Mouse (Mus musculus): Measurements from ENCODE around the gene Gm5795. TPM values are rescaled to one million over a fixed set of nuclear protein-coding genes. Genes with fewer than 3 reads are reported as not detected.
"Not testable (repeated sequence)": the region's sequence is repeated elsewhere in the genome, so short reads cannot be mapped to it uniquely, and the experiment has no call there.

The Gm5795 gene
- total RNA-seq (2021): not detected
- long read RNA-seq: 0 reads

DNA sequence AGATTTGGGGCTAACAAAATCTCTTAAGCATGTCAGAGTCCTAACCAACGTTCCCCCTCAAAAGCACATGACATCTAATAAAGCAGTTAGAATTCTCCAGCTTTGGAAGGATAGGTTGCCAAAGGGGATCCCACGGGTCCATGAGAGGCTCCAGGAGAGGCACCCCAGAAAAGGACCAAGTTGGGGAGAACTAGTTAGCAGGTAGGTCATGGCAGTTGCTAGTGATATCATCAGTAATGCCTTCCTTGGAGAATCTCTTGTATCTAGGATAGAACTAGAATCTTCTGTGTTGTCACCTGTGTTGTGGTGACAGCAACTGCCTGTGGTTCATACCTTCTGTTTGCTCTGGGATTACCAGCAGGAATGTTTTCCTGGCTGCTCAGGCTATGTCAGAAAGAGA lies at the start of gene Gm5795:
Gene Gm5795 (plus strand): TSS at position 301 of the 400 bp plus-strand sequence.
- DNase-seq (ENCODE audit: low spot score in 2 of 2): not testable (repeated sequence)

DNA sequence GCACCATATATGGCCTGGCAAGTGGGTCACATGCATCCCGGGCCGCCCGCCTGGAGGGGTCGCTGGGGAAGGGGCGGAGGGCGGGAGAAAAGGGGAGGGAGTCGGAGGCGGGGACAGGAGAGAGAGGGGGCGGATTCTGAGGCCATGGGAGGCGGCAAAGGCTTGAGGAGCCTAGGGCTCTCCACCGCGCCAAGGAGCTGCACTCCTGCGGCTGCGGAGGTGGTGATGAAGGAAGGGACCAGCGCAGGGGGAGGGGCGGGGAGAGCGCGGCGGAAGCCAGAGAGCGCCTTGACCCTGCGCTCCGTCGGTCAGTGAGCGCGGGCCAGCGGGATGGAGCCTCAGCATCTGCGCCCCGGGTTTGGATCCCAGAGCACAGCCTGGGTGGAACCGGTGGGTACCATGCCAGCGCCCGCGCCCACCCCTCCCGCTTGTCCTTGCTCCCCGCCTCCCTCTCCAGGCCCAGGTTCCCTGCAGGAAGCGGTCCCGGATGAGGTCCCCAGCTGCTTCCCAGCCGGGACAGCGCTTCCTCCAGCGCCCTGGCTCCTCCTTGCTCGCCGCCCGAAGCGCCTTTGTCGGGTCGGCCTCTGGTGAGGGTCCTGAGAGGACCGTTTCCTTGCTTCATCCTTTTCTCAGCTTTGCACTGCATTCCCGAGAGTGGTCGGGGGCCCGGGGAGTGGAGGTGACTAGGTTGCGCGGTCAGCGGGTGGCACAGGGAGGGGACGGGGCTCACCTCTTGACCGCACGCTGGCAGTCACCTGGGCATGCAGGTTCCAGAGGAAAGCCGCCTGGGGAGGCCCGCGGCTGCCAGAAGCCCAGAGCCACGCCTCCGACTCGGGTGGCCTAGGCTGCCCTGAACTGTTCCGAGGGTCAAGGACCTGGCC lies 20.5 kb downstream of the Gm5795 start, which contains the start of gene D830030K20Rik:
Gene D830030K20Rik (plus strand): TSS at position 217 of the 881 bp plus-strand sequence.
- DNase-seq (ENCODE audit: low spot score in 2 of 2): not testable (repeated sequence)

DNA sequence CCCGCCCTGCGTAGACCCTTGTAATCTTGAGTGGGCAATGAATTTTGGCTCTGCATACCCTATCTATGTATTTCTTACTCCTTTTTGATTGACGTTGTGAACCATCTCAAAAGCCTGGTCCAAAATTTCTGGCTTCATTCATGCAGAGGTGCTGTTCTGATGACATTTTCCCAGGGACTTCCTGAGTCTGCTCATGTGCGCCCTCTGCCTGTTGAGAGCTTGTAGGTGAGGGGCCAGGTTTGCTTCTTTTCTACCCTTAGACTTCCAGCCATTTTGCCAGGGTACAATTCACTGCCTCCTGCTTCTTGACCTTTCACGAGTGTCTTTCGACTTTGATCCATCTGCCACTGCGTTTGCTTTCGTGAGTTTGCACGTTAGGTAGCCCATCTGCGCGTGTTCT lies 21.3 kb downstream of the Gm5795 start:
- DNase-seq (ENCODE audit: low spot score in 2 of 2): peak in 1 of 2 experiments; percentile 31

Other genes starting within 250 kb of the Gm5795 start
- gene Gm2888, start 158.3 kb upstream of the Gm5795 start, total RNA-seq (2021): not detected
- under 1 TPM in 1 of 2 experiments, not detected in 1; 0.27 TPM for gene Gm2897, start 139.0 kb upstream of the Gm5795 start, total RNA-seq (2021)
- not detected for gene Gm10340, start 54.3 kb upstream of the Gm5795 start, total RNA-seq (2021)
- gene D830030K20Rik, start 20.2 kb downstream of the Gm5795 start, total RNA-seq (2021): 1 to 10 TPM; 3.4 to 3.9 TPM
- gene Gm2956, start 144.4 kb downstream of the Gm5795 start, total RNA-seq (2021): under 1 TPM in 1 of 2 experiments, not detected in 1; 0.52 TPM
- not detected for gene Gm10413, start 206.8 kb downstream of the Gm5795 start, total RNA-seq (2021)
- 1 to 10 TPM; 2.5 to 3.4 TPM for gene Gm10409, start 224.4 kb downstream of the Gm5795 start, total RNA-seq (2021)
- gene Gm3005, start 239.8 kb downstream of the Gm5795 start, total RNA-seq (2021): not detected